Mouse (Mus musculus) liver, embryonic 16.5 days (tissue): Measurements from ENCODE around the gene Gm44973. TPM values are rescaled to one million over a fixed set of nuclear protein-coding genes. Genes with fewer than 3 reads are reported as not detected.

Experiments used
- ATAC-seq: fragments of 200-750 bp; cut with Nextera tagmentation; 2 replicates; pipeline ENCODE4 v1.8.0; 2017; ENCODE audit warnings: low read depth, mild to moderate bottlenecking, moderate number of reproducible peaks, moderate library complexity
- H3K27ac ChIP-seq: fragments of 300-500 bp; sonication (generic); 2 replicates; pipeline ENCODE4 v1.5.1; 2014; ENCODE audit warnings: mild to moderate bottlenecking, low read length
- H3K27me3 ChIP-seq: fragments of 300-500 bp; sonication (generic); 2 replicates; pipeline ENCODE4 v1.6.1; 2014; ENCODE audit warnings: low read depth, low read length, mixed read lengths; ENCODE audit not compliant: control insufficient read depth, insufficient read depth
- H3K36me3 ChIP-seq: fragments of 300-500 bp; sonication (generic); 2 replicates; pipeline ENCODE4 v1.6.1; 2014; ENCODE audit warnings: mild to moderate bottlenecking; ENCODE audit not compliant: control insufficient read depth, insufficient read depth
- H3K4me1 ChIP-seq: fragments of 300-500 bp; sonication (generic); 2 replicates; pipeline ENCODE4 v1.6.1; 2014; ENCODE audit warnings: low read depth, low read length, mixed read lengths; ENCODE audit not compliant: control insufficient read depth
- H3K4me2 ChIP-seq: fragments of 300-500 bp; sonication (generic); 2 replicates; pipeline ENCODE4 v1.6.1; 2014; ENCODE audit warnings: low read depth, low read length, mixed read lengths
- H3K4me3 ChIP-seq: fragments of 300-500 bp; sonication (generic); 2 replicates; pipeline ENCODE4 v1.5.1; 2014; ENCODE audit warnings: low read depth, mild to moderate bottlenecking, low read length
- H3K9ac ChIP-seq: fragments of 300-500 bp; sonication (generic); 2 replicates; pipeline ENCODE4 v1.6.1; 2014; ENCODE audit warnings: low read depth, low read length
- H3K9me3 ChIP-seq: fragments of 300-500 bp; sonication (generic); replicated peaks from 2 replicates; pipeline ENCODE4 v1.6.1; 2016; ENCODE audit warnings: low read length; ENCODE audit not compliant: control insufficient read depth
- WGBS: fragments of 180-500 bp; shearing (Covaris S2); extraction: QIAGEN DNeasy Blood & Tissue Kit; methylation state at CpG from one replicate; pipeline ENCODE4 v1.1.7; 2014; ENCODE audit not compliant: insufficient replicate concordance; 5-methylcytosine and 5-hydroxymethylcytosine counted together
- polyA plus RNA-seq: library from polyadenylated mRNA; unstranded; fragments of >200 nt; fragmentation: Nextera tagmentation; extraction: Ambion mirVana; gene quantifications from 2 replicates; pipeline ENCODE4 v1.2.1, GENCODE M21; 2015

Gene Gm44973
- polyA plus RNA-seq, 1 experiment from 2014 or later: 0.58 TPM

- Histone ChIP-seq H3K4me3 (no peak overlapping the region), H3K4me1 (peaks cover 14% of the 10 kb centered on the region), H3K27ac (no peak overlapping the region), H3K9ac (no peak overlapping the region), H3K4me2 (no peak overlapping the region), H3K27me3 (no peaks in the 10 kb centered on the region), H3K9me3 (no peaks in the 10 kb centered on the region), H3K36me3 (peaks cover 6% of the 10 kb centered on the region)
- no peak for ATAC-seq
- WGBS: 83% methylated on average over 7 of the region's 7 CpGs
Measured at GRCm38 (mm10) chr7:5037026-5037425, 21.7 kb downstream of the Gm44973 start.

GRCm38 (mm10) chr7:5037467-5037866 lies 22.2 kb downstream of the Gm44973 start:
- 59% methylated on average over 8 of the region's 8 CpGs for WGBS
- H3K9ac ChIP-seq: no peak overlapping the region
- H3K4me2 ChIP-seq: peak overlapping the region; percentile 78
- H3K9me3 ChIP-seq: no peaks in the 10 kb centered on the region
- H3K27ac ChIP-seq: peak overlapping the region; percentile 95; the same call in 1 of the 2 replicates
- peak overlapping the region; percentile 88 for H3K4me3 ChIP-seq
- H3K4me1 ChIP-seq: peaks cover 14% of the 10 kb centered on the region
- no peak for ATAC-seq
- peaks cover 3% of the 10 kb centered on the region; the same call in 1 of the 2 replicates for H3K36me3 ChIP-seq
- H3K27me3 ChIP-seq: no peaks in the 10 kb centered on the region

GRCm38 (mm10) chr7:5038109-5038732 lies 22.9 kb downstream of the Gm44973 start, which contains the start of gene Zfp784:
Gene Zfp784 (minus strand): TSS chr7:5038446.
- no peaks in the 10 kb centered on the region for H3K27me3 ChIP-seq
- H3K9ac ChIP-seq: peak within 1 kb of the TSS; percentile 88
- H3K4me2 ChIP-seq: peak within 1 kb of the TSS; percentile 78
- WGBS: under 1% methylated on average over 48 of the region's 48 CpGs
- peak; percentile 99 for ATAC-seq
- H3K36me3 ChIP-seq: no peaks in the 10 kb centered on the region
- peak within 1 kb of the TSS; percentile 95 for H3K27ac ChIP-seq
- peak within 1 kb of the TSS; percentile 88 for H3K4me3 ChIP-seq
- peaks cover 14% of the 10 kb centered on the region for H3K4me1 ChIP-seq
- H3K9me3 ChIP-seq: no peaks in the 10 kb centered on the region

- H3K9me3 ChIP-seq: no peaks in the 10 kb centered on the region
- no peaks in the 10 kb centered on the region for H3K27me3 ChIP-seq
- H3K4me1 ChIP-seq: peaks cover 14% of the 10 kb centered on the region
- H3K9ac ChIP-seq: peak overlapping the region; percentile 88
- 22% methylated on average over 5 of the region's 5 CpGs for WGBS
- H3K4me2 ChIP-seq: peak overlapping the region; percentile 78
- H3K36me3 ChIP-seq: no peaks in the 10 kb centered on the region
- H3K27ac ChIP-seq: peak overlapping the region; percentile 95
- H3K4me3 ChIP-seq: peak overlapping the region; percentile 88
- no peak for ATAC-seq
Measured at GRCm38 (mm10) chr7:5038940-5039339, 23.6 kb downstream of the Gm44973 start.

- WGBS: 25% methylated on average over 2 of the region's 2 CpGs
- Histone ChIP-seq H3K27ac (no peak overlapping the region), H3K27me3 (peaks cover 14% of the 10 kb centered on the region), H3K9ac (no peak overlapping the region), H3K36me3 (no peaks in the 10 kb centered on the region), H3K4me3 (no peak overlapping the region), H3K9me3 (no peaks in the 10 kb centered on the region), H3K4me1 (no peaks in the 10 kb centered on the region), H3K4me2 (no peak overlapping the region)
- no peak for ATAC-seq
Measured at GRCm38 (mm10) chr7:5044981-5045380, 29.7 kb downstream of the Gm44973 start.

- Histone ChIP-seq H3K27ac (no peak overlapping the region), H3K4me1 (no peaks in the 10 kb centered on the region), H3K36me3 (no peaks in the 10 kb centered on the region), H3K27me3 (peaks cover 25% of the 10 kb centered on the region), H3K4me2 (no peak overlapping the region), H3K9me3 (no peaks in the 10 kb centered on the region), H3K4me3 (no peak overlapping the region), H3K9ac (no peak overlapping the region)
- 59% methylated on average over 2 of the region's 2 CpGs for whole genome bisulfite sequencing
- no peak for ATAC-seq
Measured at GRCm38 (mm10) chr7:5046112-5046511, 30.8 kb downstream of the Gm44973 start.

GRCm38 (mm10) chr7:5047313-5047712 lies 32.0 kb downstream of the Gm44973 start:
- H3K27me3 ChIP-seq: peaks cover 37% of the 10 kb centered on the region
- no peak for ATAC-seq
- no peak overlapping the region for H3K4me3 ChIP-seq
- H3K9ac ChIP-seq: no peak overlapping the region
- no peak overlapping the region for H3K27ac ChIP-seq
- no peak overlapping the region for H3K4me2 ChIP-seq
- 12% methylated on average over 2 of the region's 2 CpGs for WGBS
- H3K9me3 ChIP-seq: no peaks in the 10 kb centered on the region
- H3K4me1 ChIP-seq: peaks cover 4% of the 10 kb centered on the region
- no peaks in the 10 kb centered on the region for H3K36me3 ChIP-seq

GRCm38 (mm10) chr7:5051193-5052192 lies 36.2 kb downstream of the Gm44973 start, which contains the start of gene Zfp580:
Gene Zfp580 (plus strand): TSS chr7:5051538.
- 2% methylated on average over 65 of the region's 65 CpGs for WGBS
- Histone ChIP-seq H3K36me3 (no peaks in the 10 kb centered on the region), H3K9ac (peak within 1 kb of the TSS; percentile 57), H3K27me3 (peaks cover 79% of the 10 kb centered on the region), H3K4me2 (peak within 1 kb of the TSS; percentile 74), H3K27ac (no peak within 1 kb of the TSS), H3K9me3 (no peaks in the 10 kb centered on the region), H3K4me3 (peak within 1 kb of the TSS; percentile 62), H3K4me1 (peaks cover 4% of the 10 kb centered on the region)
- ATAC-seq: peak; percentile 67
